Mouse (Mus musculus) embryonic fibroblast, embryonic 13.5 days (primary cell): ENCODE measurements at regions not wholly inside any gene's neighbourhood (a gene's known extent, or its start where the extent isn't known, plus 50 kb on each side); places are given as distances from the start of the nearest gene placed in this dataset.

ENCODE experiments used
- CTCF ChIP-seq: IDR thresholded peaks from 2 replicates; pipeline ENCODE4 v1.5.1; 2011; ENCODE audit warnings: mild to moderate bottlenecking, control low read depth, low read length, moderate library complexity, borderline replicate concordance; ENCODE audit not compliant: insufficient read depth
- POLR2A ChIP-seq: IDR thresholded peaks from 2 replicates; pipeline ENCODE4 v1.6.1; 2011; ENCODE audit warnings: low read depth, mild to moderate bottlenecking, control low read depth, low read length, moderate library complexity

- TF ChIP-seq CTCF (no peak), POLR2A (no peak)
These were observed 260.9 kb downstream of the Icos start for GRCm38 (mm10) chr1:61238668-61239067.
